Mouse (Mus musculus): ENCODE results near the gene Thumpd3. TPM values are rescaled to one million over a fixed set of nuclear protein-coding genes. Genes with fewer than 3 reads are reported as not detected.
A peak's percentile ranks its signal among the peaks of the same experiment; 100 is the strongest.

Thumpd3 gene
- total RNA-seq, 1 experiment, result 63.6 TPM

DNA sequence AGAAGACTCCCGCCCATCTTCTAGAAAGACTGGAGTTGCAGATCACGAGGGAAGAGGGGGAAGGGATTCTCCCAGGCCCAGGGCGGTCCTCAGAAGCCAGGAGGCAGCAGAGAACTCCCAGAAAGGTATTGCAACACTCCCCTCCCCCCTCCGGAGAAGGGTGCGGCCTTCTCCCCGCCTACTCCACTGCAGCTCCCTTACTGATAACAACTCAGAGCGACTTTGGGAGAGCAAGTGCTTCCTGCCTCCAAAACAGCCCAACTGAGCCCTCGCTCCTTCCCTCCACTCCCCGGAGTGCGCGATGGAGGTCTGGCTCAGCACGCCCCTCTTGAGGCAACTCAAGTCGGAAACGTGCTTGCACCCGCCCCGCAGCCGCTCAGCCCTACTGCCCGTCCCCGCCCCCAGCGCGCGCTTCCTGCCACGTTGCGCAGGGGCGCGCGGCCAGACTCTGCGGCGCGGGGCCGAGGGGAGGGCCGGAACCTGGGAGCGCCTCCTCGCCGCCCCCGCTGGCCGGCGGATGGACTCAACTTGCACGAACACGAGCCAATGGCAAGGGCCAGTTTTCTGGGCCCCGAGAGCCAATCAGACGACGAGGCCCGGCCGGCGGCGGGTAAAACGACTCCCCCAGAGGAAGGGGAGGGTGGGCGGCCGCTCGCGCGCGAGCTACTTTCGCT is 30.1 kb downstream of the Thumpd3 start:
- peak overlapping the region; percentile 100 for H3K9ac ChIP-seq (ENCODE audit: insufficient read depth, low read depth, low read length, poor library complexity, severe bottlenecking)
- DNase-seq (ENCODE audit: low read depth, low spot score), result peak; percentile 97
- peak overlapping the region; percentile 60 to 100 for H3K4me3 ChIP-seq (ENCODE audit: insufficient read depth in 1 of 2, low read depth in 1 of 2, low read length in 2 of 2, poor library complexity in 1 of 2, severe bottlenecking in 1 of 2)
- TF ChIP-seq MAFK (IDR thresholded peaks at IDR 0.05; ENCODE audit: insufficient read depth, low read depth, low read length) (no peak), HCFC1 (IDR thresholded peaks at IDR 0.05; ENCODE audit: borderline replicate concordance, insufficient read depth, low read length) (peak; percentile 21; the same call in 1 of the 2 replicates), ZC3H11A (IDR thresholded peaks at IDR 0.05; ENCODE audit: borderline replicate concordance, low read depth, low read length) (no peak), CHD2 (IDR thresholded peaks at IDR 0.05; ENCODE audit: low read depth, low read length) (peak; percentile 73), ZNF384 (IDR thresholded peaks at IDR 0.05; ENCODE audit: low read depth, low read length) (no peak)
- no peaks in the 10 kb centered on the region; the same call in 1 of the 2 replicates for H3K36me3 ChIP-seq (ENCODE audit: control insufficient read depth, insufficient read depth, low read length, poor library complexity, severe bottlenecking)
- H3K27ac ChIP-seq (ENCODE audit: insufficient read depth, low read depth, low read length, poor library complexity, severe bottlenecking), result peak overlapping the region; percentile 100
- H3K4me1 ChIP-seq (ENCODE audit: control insufficient read depth in 2 of 2, insufficient read depth in 2 of 2, low read length in 2 of 2, poor library complexity in 1 of 2), result peaks cover 0 to 4% of the 10 kb centered on the region in 2 experiments; a peak in 2 of 4 replicates
- in situ Hi-C loops (cut with MboI; ENCODE audit: low sequenced_read_pairs in 2 of 2, unreplicated experiment in 2 of 2), result no loop called here
- no peaks in the 10 kb centered on the region for H3K9me3 ChIP-seq (ENCODE audit: control insufficient read depth, insufficient read depth, low read depth, low read length)

DNA sequence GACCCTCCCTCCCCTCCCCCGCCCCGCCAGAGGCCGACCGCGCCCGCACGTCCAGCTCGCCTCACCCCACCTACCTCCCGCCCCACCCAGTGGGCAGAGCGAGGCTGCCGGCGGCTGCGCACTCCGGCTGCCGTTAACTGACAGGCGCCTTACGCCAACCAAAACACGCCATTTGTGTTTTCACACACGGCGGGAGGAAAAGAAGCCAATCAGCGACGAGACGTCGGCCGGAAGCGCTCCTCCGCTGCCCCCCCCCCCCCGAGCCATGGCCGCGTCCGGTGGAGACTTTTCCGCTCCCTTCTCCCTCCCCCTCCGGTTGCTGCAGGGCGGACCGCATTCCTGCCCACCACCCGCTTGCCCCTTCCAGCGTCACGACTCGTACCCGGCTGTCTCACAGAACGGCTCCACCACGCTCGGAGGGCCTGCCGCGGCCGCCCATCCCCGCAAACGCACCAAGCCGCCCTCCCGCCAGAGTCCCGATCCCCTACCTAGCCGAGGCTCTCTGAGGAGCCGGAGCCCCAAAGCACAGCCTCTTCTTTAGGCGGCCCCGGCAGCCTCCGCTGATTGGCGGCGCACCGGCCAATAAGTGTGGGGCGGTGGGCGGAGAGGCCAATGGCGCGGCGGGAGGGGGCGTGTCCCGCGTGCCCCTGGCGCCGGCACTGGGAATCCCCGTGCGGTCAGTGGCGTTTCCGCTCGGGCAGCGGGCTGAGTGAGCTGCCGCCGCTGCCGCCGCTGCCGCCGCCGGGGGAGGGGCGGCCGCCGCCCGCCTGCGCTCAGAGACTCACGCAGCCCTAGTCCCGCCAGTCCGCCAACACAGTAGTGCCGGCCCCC is 30.9 kb downstream of the Thumpd3 start, which contains the start of gene Setd5:
Gene Setd5, plus strand, starts transcription at position 680 of the 831 bp plus-strand sequence.
- H3K4me1 ChIP-seq (ENCODE audit: control insufficient read depth in 2 of 2, insufficient read depth in 2 of 2, low read length in 2 of 2, poor library complexity in 1 of 2), result peaks cover 4% of the 10 kb centered on the region in 2 experiments; a peak in 3 of 4 replicates
- peak within 1 kb of the TSS; percentile 100 for H3K27ac ChIP-seq (ENCODE audit: insufficient read depth, low read depth, low read length, poor library complexity, severe bottlenecking)
- H3K4me3 ChIP-seq (ENCODE audit: insufficient read depth in 1 of 2, low read depth in 1 of 2, low read length in 2 of 2, poor library complexity in 1 of 2, severe bottlenecking in 1 of 2), result peak within 1 kb of the TSS; percentile 92 to 100
- in situ Hi-C loops (cut with MboI; ENCODE audit: low sequenced_read_pairs in 2 of 2, unreplicated experiment in 2 of 2), result no loop called here
- no peaks in the 10 kb centered on the region for H3K9me3 ChIP-seq (ENCODE audit: control insufficient read depth, insufficient read depth, low read depth, low read length)
- peak within 1 kb of the TSS; percentile 100 for H3K9ac ChIP-seq (ENCODE audit: insufficient read depth, low read depth, low read length, poor library complexity, severe bottlenecking)
- peak; percentile 88 for DNase-seq (ENCODE audit: low read depth, low spot score)
- no peak for TF ChIP-seq ZNF384 (IDR thresholded peaks at IDR 0.05; ENCODE audit: low read depth, low read length)
- no peak for TF ChIP-seq CHD2 (IDR thresholded peaks at IDR 0.05; ENCODE audit: low read depth, low read length)
- TF ChIP-seq MAFK (IDR thresholded peaks at IDR 0.05; ENCODE audit: insufficient read depth, low read depth, low read length), result no peak
- TF ChIP-seq ZC3H11A (IDR thresholded peaks at IDR 0.05; ENCODE audit: borderline replicate concordance, low read depth, low read length), result no peak
- no peak for TF ChIP-seq HCFC1 (IDR thresholded peaks at IDR 0.05; ENCODE audit: borderline replicate concordance, insufficient read depth, low read length)
- H3K36me3 ChIP-seq (ENCODE audit: control insufficient read depth, insufficient read depth, low read length, poor library complexity, severe bottlenecking), result no peaks in the 10 kb centered on the region; the same call in 1 of the 2 replicates

DNA sequence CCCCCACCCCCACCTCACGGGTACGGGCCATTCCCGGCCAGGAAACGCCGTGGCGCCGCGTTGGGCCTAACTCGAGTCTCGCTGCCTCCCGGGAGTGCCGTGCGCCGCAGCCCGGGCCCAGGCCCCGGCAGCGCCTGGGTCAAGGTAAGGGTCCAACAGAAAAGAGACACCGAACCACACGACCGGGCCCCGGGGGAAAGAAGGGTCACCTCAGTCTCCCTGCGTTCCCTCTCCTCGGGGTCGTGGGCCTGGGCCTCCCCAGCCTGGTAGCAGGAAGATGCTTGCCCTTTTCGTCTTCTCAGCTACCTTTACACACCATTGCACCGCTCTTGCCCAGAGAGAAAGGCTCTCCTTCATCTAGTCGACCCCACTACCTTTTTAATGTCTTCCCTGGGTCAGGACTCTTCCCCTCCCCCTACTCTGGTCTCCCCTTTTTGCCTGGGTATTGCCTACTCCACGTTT is 31.6 kb downstream of the Thumpd3 start:
- no peaks in the 10 kb centered on the region; the same call in 1 of the 2 replicates for H3K36me3 ChIP-seq (ENCODE audit: control insufficient read depth, insufficient read depth, low read length, poor library complexity, severe bottlenecking)
- peak overlapping the region; percentile 92 for H3K27ac ChIP-seq (ENCODE audit: insufficient read depth, low read depth, low read length, poor library complexity, severe bottlenecking)
- peak overlapping the region; percentile 86 to 100 for H3K4me3 ChIP-seq (ENCODE audit: insufficient read depth in 1 of 2, low read depth in 1 of 2, low read length in 2 of 2, poor library complexity in 1 of 2, severe bottlenecking in 1 of 2)
- DNase-seq (ENCODE audit: low read depth, low spot score), result peak; percentile 21
- H3K9me3 ChIP-seq (ENCODE audit: control insufficient read depth, insufficient read depth, low read depth, low read length), result no peaks in the 10 kb centered on the region
- peak overlapping the region; percentile 85 for H3K9ac ChIP-seq (ENCODE audit: insufficient read depth, low read depth, low read length, poor library complexity, severe bottlenecking)
- peaks cover 4 to 8% of the 10 kb centered on the region in 2 experiments; a peak in 3 of 4 replicates for H3K4me1 ChIP-seq (ENCODE audit: control insufficient read depth in 2 of 2, insufficient read depth in 2 of 2, low read length in 2 of 2, poor library complexity in 1 of 2)
- TF ChIP-seq CHD2 (IDR thresholded peaks at IDR 0.05; ENCODE audit: low read depth, low read length) (no peak), MAFK (IDR thresholded peaks at IDR 0.05; ENCODE audit: insufficient read depth, low read depth, low read length) (no peak), HCFC1 (IDR thresholded peaks at IDR 0.05; ENCODE audit: borderline replicate concordance, insufficient read depth, low read length) (peak; percentile 61; the same call in 1 of the 2 replicates), ZC3H11A (IDR thresholded peaks at IDR 0.05; ENCODE audit: borderline replicate concordance, low read depth, low read length) (no peak)
- in situ Hi-C loops (cut with MboI; ENCODE audit: low sequenced_read_pairs in 2 of 2, unreplicated experiment in 2 of 2), result no loop called here

DNA sequence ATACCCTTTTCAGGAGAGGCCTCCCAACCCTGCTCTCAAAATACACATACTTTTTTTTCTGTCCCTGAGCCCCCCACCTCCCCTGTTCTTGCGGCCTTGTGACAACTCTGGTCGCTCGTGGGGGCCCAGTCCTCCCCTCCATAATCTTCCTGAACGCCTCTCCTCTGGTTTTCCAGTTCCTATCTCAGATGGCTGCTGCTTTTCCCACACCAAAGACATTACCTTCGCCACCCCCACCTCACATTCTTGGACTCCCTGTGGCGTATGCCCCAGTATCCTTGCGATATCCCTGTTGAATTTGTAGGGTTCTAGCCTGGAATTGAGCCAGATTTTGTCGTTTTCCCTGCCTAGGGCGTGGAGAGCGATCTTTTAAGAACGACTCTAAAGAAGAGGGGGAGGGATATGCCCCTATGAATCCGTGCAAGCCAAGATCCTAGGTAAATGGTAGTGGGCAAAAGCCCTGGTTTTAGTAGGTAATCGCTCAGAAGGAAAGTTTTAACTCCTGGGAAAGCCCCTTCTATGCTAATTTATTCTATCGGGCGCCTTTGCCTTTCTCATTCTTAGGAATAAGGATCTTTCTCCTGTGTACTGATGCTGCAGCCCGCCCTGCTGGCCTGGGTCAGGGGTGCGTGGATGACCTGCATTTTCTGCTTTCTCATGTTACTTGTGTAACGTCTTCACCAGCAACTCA is 32.2 kb downstream of the Thumpd3 start:
- Histone ChIP-seq H3K9me3 (ENCODE audit: control insufficient read depth, insufficient read depth, low read depth, low read length) (no peaks in the 10 kb centered on the region), H3K4me3 (ENCODE audit: insufficient read depth in 1 of 2, low read depth in 1 of 2, low read length in 2 of 2, poor library complexity in 1 of 2, severe bottlenecking in 1 of 2) (peak overlapping the region; percentile 86 to 100), H3K9ac (ENCODE audit: insufficient read depth, low read depth, low read length, poor library complexity, severe bottlenecking) (peak overlapping the region; percentile 85), H3K27ac (ENCODE audit: insufficient read depth, low read depth, low read length, poor library complexity, severe bottlenecking) (peak overlapping the region; percentile 92), H3K36me3 (ENCODE audit: control insufficient read depth, insufficient read depth, low read length, poor library complexity, severe bottlenecking) (no peaks in the 10 kb centered on the region; the same call in 1 of the 2 replicates), H3K4me1 (ENCODE audit: control insufficient read depth in 2 of 2, insufficient read depth in 2 of 2, low read length in 2 of 2, poor library complexity in 1 of 2) (peaks cover 4 to 9% of the 10 kb centered on the region in 2 experiments; a peak in 3 of 4 replicates)
- TF ChIP-seq MAFK (IDR thresholded peaks at IDR 0.05; ENCODE audit: insufficient read depth, low read depth, low read length) (no peak), ZC3H11A (IDR thresholded peaks at IDR 0.05; ENCODE audit: borderline replicate concordance, low read depth, low read length) (no peak), CHD2 (IDR thresholded peaks at IDR 0.05; ENCODE audit: low read depth, low read length) (no peak), HCFC1 (IDR thresholded peaks at IDR 0.05; ENCODE audit: borderline replicate concordance, insufficient read depth, low read length) (no peak), ZNF384 (IDR thresholded peaks at IDR 0.05; ENCODE audit: low read depth, low read length) (no peak)
- in situ Hi-C loops (cut with MboI; ENCODE audit: low sequenced_read_pairs in 2 of 2, unreplicated experiment in 2 of 2), result no loop called here
- peak; percentile 22 for DNase-seq (ENCODE audit: low read depth, low spot score)
